Mouse (Mus musculus) intestine, postnatal 0 days (tissue): ENCODE measurements around the gene Ppp2r2c. TPM values are rescaled to one million over a fixed set of nuclear protein-coding genes. Genes with fewer than 3 reads are reported as not detected.

ENCODE experiments used
- ATAC-seq: fragments of 200-750 bp; cut with Nextera tagmentation; 2 replicates; pipeline ENCODE4 v1.8.0; 2017; ENCODE audit warnings: mild to moderate bottlenecking, moderate TSS enrichment, moderate library complexity
- H3K27ac ChIP-seq: fragments of 300-500 bp; sonication (generic); 2 replicates; pipeline ENCODE4 v1.5.1; 2014; ENCODE audit warnings: mild to moderate bottlenecking, low read depth, low read length, moderate library complexity
- H3K27me3 ChIP-seq: fragments of 300-500 bp; sonication (generic); replicated peaks from 2 replicates; pipeline ENCODE4 v1.6.1; 2014; ENCODE audit warnings: low read length, mixed read lengths; ENCODE audit not compliant: control insufficient read depth, insufficient read depth
- H3K36me3 ChIP-seq: fragments of 300-500 bp; sonication (generic); 2 replicates; pipeline ENCODE4 v1.6.1; 2014; ENCODE audit warnings: mild to moderate bottlenecking, moderate library complexity; ENCODE audit not compliant: control insufficient read depth, insufficient read depth
- H3K4me1 ChIP-seq: fragments of 300-500 bp; sonication (generic); replicated peaks from 2 replicates; pipeline ENCODE4 v1.6.1; 2014; ENCODE audit warnings: antibody characterized with exemption, low read length, mixed read lengths; ENCODE audit not compliant: control insufficient read depth, insufficient read depth
- H3K4me2 ChIP-seq: fragments of 300-500 bp; sonication (generic); replicated peaks from 2 replicates; pipeline ENCODE4 v1.6.1; 2014; ENCODE audit warnings: low read depth, mild to moderate bottlenecking, moderate library complexity
- H3K4me3 ChIP-seq: fragments of 300-500 bp; sonication (generic); 2 replicates; pipeline ENCODE4 v1.5.1; 2014; ENCODE audit warnings: low read depth, low read length
- H3K9ac ChIP-seq: fragments of 300-500 bp; sonication (generic); 2 replicates; pipeline ENCODE4 v1.6.1; 2014; ENCODE audit warnings: mild to moderate bottlenecking, low read depth, low read length
- H3K9me3 ChIP-seq: fragments of 300-500 bp; sonication (generic); 2 replicates; pipeline ENCODE4 v1.6.1; 2016; ENCODE audit warnings: mixed run types; ENCODE audit not compliant: control insufficient read depth
- CTCF ChIP-seq: sonication (generic); IDR thresholded peaks from 2 replicates; pipeline ENCODE4 v1.5.1; 2016; ENCODE audit warnings: low read depth, mild to moderate bottlenecking, control low read depth, antibody characterized with exemption, moderate library complexity
- WGBS: fragments of 180-500 bp; shearing (Covaris S2); extraction: QIAGEN DNeasy Blood & Tissue Kit; methylation state at CpG from one replicate; pipeline ENCODE4 v1.1.7; 2014; 5-methylcytosine and 5-hydroxymethylcytosine counted together
- polyA plus RNA-seq: library from polyadenylated mRNA; unstranded; fragments of >200 nt; fragmentation: Nextera tagmentation; extraction: Ambion mirVana; gene quantifications from 2 replicates; pipeline ENCODE4 v1.2.1, GENCODE M21; 2015

The Ppp2r2c gene
- polyA plus RNA-seq, 1 experiment from 2014 or later = 0.95 TPM

DNA sequence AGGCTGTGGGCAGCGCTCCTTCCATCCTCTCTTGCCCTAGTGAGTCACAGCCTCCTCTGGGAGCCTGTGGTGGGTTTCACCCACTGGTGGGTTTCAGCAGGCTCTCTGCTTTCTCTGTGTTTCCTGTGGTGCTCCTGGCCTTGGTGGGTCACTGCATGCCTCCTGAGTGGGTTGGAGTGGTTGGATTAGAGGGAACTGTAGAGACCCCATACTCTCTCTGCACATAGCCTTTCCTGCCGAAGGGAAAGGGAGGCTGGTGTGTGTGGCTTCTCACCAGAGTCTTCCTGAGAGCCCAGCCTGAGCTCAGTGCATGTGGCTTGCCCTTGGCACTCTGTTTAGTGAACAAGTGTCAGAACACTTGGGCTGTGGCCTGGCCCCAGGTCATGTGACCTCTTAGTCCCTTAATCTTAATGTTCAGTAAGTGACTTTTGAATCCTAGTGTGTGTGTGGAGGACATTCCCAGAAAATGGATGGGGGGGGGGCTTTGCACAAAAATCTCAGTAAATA, 21.1 kb downstream of the Ppp2r2c start:
- H3K4me2 ChIP-seq = no peak overlapping the region
- H3K4me3 ChIP-seq = no peak overlapping the region
- H3K27ac ChIP-seq = no peak overlapping the region
- no peaks in the 10 kb centered on the region for H3K4me1 ChIP-seq
- ATAC-seq = no peak
- whole genome bisulfite sequencing = 86% methylated on average over 2 of the region's 2 CpGs
- no peak overlapping the region for H3K9ac ChIP-seq
- no peak for TF ChIP-seq CTCF
- no peaks in the 10 kb centered on the region for H3K9me3 ChIP-seq
- H3K36me3 ChIP-seq = no peaks in the 10 kb centered on the region
- H3K27me3 ChIP-seq = no peaks in the 10 kb centered on the region

DNA sequence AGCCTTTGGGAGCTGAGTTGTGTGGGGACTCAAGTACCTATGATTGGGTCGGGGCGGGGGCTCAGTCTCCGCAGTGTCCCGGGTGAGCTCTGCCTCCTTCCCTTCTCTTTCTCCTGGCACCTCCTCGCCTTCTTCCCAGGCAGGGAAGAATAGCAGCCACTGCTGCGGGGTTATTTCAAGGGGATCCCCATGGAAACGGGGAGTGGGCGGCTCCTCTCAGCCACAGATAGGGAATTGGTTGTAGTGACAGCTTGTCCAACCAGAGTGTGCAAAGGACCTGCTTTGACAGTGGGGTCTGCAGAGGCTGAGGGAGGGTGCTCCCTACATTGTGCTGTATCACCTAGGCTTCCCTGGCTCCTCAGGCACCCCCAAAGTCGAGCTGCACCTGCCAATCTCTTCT, 22.5 kb downstream of the Ppp2r2c start:
- no peak for TF ChIP-seq CTCF
- H3K4me1 ChIP-seq = no peaks in the 10 kb centered on the region

DNA sequence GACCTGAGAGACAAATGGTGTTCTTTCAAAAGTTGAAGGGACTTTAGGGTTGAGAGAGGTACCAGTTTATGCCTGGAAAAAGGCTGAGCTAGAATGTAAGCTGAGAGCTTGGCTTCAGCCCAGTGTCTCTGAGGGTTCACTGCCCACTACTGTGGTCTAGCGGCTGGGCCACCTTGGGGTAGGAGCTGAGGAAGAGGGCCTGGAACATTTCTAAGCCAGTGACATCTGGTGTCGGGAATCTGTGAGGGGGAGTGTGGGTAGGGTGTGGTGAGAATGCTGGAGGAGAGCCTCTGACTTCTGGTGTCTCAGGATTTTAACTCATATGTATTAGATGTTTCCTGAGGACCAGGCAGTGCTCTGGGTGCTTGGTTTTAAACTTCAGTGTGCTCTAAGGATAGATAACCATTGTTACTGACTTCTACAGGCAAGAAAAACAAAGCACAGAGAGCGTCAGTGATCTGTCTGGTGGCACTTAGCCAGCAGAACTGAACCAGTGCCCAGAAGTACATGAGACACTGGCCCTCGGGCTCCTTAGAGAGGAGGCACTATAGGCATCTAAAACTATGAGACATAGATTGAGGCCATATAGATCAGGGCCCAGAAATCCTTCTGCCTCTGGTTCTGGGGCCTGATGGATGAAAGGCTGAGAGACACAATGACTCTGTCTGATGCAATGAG, 23.6 kb downstream of the Ppp2r2c start:
- no peak overlapping the region for H3K4me3 ChIP-seq
- no peaks in the 10 kb centered on the region for H3K27me3 ChIP-seq
- no peak for ATAC-seq
- 49% methylated on average over 4 of the region's 4 CpGs for WGBS
- no peak for TF ChIP-seq CTCF
- no peaks in the 10 kb centered on the region for H3K36me3 ChIP-seq
- H3K9ac ChIP-seq = no peak overlapping the region
- no peak overlapping the region for H3K27ac ChIP-seq
- no peaks in the 10 kb centered on the region for H3K9me3 ChIP-seq
- H3K4me1 ChIP-seq = no peaks in the 10 kb centered on the region
- no peak overlapping the region for H3K4me2 ChIP-seq

More for the DNA sequence above, 22.5 kb downstream of the Ppp2r2c start:
- no peaks in the 10 kb centered on the region for H3K36me3 ChIP-seq
- H3K4me3 ChIP-seq = no peak overlapping the region
- ATAC-seq = no peak
- H3K4me2 ChIP-seq = no peak overlapping the region
- no peak overlapping the region for H3K9ac ChIP-seq
- 34% methylated on average over 9 of the region's 9 CpGs for WGBS
- H3K27ac ChIP-seq = no peak overlapping the region
- H3K9me3 ChIP-seq = no peaks in the 10 kb centered on the region
- no peaks in the 10 kb centered on the region for H3K27me3 ChIP-seq

DNA sequence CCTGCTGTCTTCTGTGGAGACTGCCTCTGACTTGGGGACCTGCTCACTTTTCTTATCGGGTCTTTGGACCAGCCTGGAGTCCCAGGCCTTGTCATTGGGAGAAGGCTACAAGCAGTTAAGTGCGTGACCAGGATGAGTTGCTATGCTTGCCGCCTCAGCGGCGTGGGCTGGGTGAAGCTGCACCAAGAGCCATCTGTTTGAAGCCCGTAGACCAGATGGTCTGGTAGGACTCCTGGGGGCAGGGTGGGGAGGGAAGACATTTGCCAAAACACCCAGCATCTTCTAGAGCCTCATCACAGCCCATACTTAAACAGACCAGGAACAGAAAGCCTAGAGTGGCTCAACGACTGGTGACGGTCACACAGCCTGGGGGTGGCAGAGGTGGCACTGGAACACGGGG, 24.9 kb downstream of the Ppp2r2c start:
- Histone ChIP-seq H3K27me3 (no peaks in the 10 kb centered on the region), H3K9me3 (no peaks in the 10 kb centered on the region), H3K9ac (no peak overlapping the region), H3K36me3 (no peaks in the 10 kb centered on the region), H3K27ac (no peak overlapping the region), H3K4me1 (no peaks in the 10 kb centered on the region), H3K4me3 (no peak overlapping the region), H3K4me2 (no peak overlapping the region)
- ATAC-seq = no peak
- no peak for TF ChIP-seq CTCF
- 77% methylated on average over 9 of the region's 9 CpGs for WGBS

DNA sequence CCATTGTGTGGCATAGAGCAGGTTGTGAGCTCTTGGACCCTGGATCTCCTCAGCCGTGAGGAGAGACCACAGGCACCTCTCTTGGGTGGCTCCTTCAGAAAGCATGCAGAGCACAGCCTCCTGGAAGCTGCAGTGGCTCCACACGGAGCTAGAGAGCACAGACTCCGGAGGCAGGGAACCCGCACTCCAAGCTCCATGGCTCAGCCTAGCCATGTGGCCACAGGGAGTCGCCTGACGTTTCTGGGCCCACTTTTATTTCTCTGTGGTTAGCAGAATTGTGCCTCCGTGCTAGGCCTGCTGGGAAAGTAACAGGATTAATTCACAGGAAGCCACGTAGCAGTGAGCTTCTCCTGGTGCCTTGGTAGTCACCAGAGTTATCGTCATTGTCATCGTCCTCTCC, 25.8 kb downstream of the Ppp2r2c start:
- Histone ChIP-seq H3K36me3 (no peaks in the 10 kb centered on the region), H3K27ac (no peak overlapping the region), H3K4me1 (no peaks in the 10 kb centered on the region), H3K27me3 (no peaks in the 10 kb centered on the region), H3K4me3 (no peak overlapping the region), H3K9ac (no peak overlapping the region), H3K9me3 (no peaks in the 10 kb centered on the region), H3K4me2 (no peak overlapping the region)
- 68% methylated on average over 10 of the region's 10 CpGs for WGBS
- TF ChIP-seq CTCF = no peak
- ATAC-seq = no peak

DNA sequence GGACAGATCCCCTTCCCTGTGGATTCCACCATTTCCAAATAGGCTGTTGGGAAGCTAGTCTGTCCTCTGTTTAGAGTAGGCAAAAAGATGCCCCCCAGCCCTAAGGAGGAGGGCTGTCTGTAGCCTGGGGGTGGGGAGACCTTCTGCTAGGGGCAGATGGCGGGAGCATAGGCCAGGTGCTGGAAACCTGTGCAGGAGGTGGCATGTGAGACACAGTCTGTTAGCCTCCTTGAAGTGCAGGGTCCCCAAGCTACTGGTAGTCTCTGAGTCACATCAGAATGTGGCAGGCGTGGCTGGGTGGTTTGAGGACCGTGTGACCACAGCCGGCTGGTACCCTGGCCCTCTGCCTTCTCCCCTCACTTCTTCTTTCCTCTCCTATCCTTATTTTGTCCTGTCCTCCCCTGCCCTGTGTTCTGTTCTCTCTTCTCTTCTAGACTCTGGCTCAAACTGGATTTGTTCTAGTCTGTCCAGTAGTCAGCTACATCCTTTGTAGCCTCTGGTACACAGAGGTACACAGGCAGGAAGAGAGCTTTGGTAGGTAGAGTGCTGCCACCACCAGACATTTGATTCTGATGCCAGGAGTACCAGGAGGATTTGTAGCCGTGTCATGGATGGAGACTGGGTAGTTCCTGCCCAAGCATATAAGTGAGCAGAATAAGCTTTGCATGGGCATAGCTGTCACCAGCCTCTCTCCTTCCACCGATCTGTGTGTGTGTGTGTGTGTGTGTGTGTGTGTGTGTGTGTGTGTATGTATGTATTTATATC, 26.5 kb downstream of the Ppp2r2c start:
- TF ChIP-seq CTCF = no peak
- Histone ChIP-seq H3K27ac (no peak overlapping the region), H3K9ac (no peak overlapping the region), H3K9me3 (no peaks in the 10 kb centered on the region), H3K4me1 (no peaks in the 10 kb centered on the region), H3K4me3 (no peak overlapping the region), H3K4me2 (no peak overlapping the region), H3K27me3 (no peaks in the 10 kb centered on the region), H3K36me3 (no peaks in the 10 kb centered on the region)
- WGBS = 81% methylated on average over 6 of the region's 6 CpGs
- ATAC-seq = no peak
